Mouse (Mus musculus): ENCODE measurements around the gene Ampd1.

GRCm38 (mm10) chr3:103101194-103101593, 27.4 kb downstream of the Ampd1 start:
- TF ChIP-seq CTCF (IDR thresholded peaks at IDR 0.05; ENCODE audit: borderline replicate concordance, extremely low read depth, insufficient read depth, insufficient read length) (no peak), POLR2A (IDR thresholded peaks at IDR 0.05; ENCODE audit: borderline replicate concordance, extremely low read depth, insufficient read depth, insufficient read length, poor library complexity, severe bottlenecking) (no peak)
